Mouse (Mus musculus) midbrain, embryonic 15.5 days (tissue): ENCODE data around the gene Col4a4. TPM values are rescaled to one million over a fixed set of nuclear protein-coding genes. Genes with fewer than 3 reads are reported as not detected.

Experiments
- ATAC-seq: fragments of 200-750 bp; cut with Nextera tagmentation; replicated peaks from 2 replicates; pipeline ENCODE4 v1.8.0; 2017; ENCODE audit warnings: moderate TSS enrichment
- H3K27ac ChIP-seq: fragments of 300-500 bp; sonication (generic); 2 replicates; pipeline ENCODE4 v1.5.1; 2015; ENCODE audit warnings: mild to moderate bottlenecking, inconsistent platforms
- H3K27me3 ChIP-seq: fragments of 300-500 bp; sonication (generic); replicated peaks from 2 replicates; pipeline ENCODE4 v1.6.1; 2015; ENCODE audit warnings: inconsistent platforms
- H3K36me3 ChIP-seq: fragments of 300-500 bp; sonication (generic); replicated peaks from 2 replicates; pipeline ENCODE4 v1.6.1; 2015; ENCODE audit warnings: inconsistent platforms
- H3K4me1 ChIP-seq: fragments of 300-500 bp; sonication (generic); 2 replicates; pipeline ENCODE4 v1.6.1; 2015; ENCODE audit warnings: inconsistent platforms
- H3K4me2 ChIP-seq: fragments of 300-500 bp; sonication (generic); 2 replicates; pipeline ENCODE4 v1.6.1; 2015; ENCODE audit warnings: inconsistent platforms, mild to moderate bottlenecking, moderate library complexity
- H3K4me3 ChIP-seq: fragments of 300-500 bp; sonication (generic); 2 replicates; pipeline ENCODE4 v1.5.1; 2015; ENCODE audit warnings: mild to moderate bottlenecking, inconsistent platforms
- H3K9ac ChIP-seq: fragments of 300-500 bp; sonication (generic); 2 replicates; pipeline ENCODE4 v1.6.1; 2015; ENCODE audit warnings: mild to moderate bottlenecking, inconsistent platforms
- H3K9me3 ChIP-seq: fragments of 300-500 bp; sonication (generic); 2 replicates; pipeline ENCODE4 v1.6.1; 2016; ENCODE audit warnings: inconsistent platforms
- WGBS: fragments of 180-500 bp; shearing (Covaris S2); methylation state at CpG from one replicate; pipeline ENCODE4 v1.1.7; 2015; ENCODE audit warnings: mixed read lengths; 5-methylcytosine and 5-hydroxymethylcytosine counted together
- polyA plus RNA-seq: library from polyadenylated mRNA; unstranded; fragments of >200 nt; fragmentation: Nextera tagmentation; extraction: Ambion mirVana; gene quantifications from 2 replicates; pipeline ENCODE4 v1.2.1, GENCODE M21; 2015

Gene Col4a4
- polyA plus RNA-seq, 1 experiment from 2014 or later, result 0.09 TPM

DNA sequence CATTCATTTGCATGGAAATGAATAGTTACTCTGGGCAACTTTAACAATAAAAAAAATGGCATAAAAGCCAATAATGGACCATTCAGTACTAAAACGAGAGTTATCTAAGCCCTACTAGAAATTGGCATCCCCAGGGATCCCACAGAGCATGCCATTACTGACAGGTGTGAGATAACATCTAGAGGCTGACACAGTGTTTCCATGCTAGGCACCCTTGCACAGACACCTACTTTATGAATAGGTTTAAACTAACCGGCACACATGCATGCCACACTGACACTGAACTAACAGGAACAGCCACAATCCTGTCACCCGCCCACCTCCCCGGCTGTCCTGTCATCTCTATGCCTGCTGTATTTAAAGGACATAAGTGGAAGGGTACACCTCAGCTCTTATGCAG lies 58.7 kb downstream of the Col4a4 start:
- Histone ChIP-seq H3K4me2 (no peak overlapping the region), H3K4me3 (no peak overlapping the region), H3K36me3 (no peaks in the 10 kb centered on the region), H3K9me3 (no peaks in the 10 kb centered on the region), H3K4me1 (peaks cover 10% of the 10 kb centered on the region), H3K9ac (no peak overlapping the region), H3K27me3 (no peaks in the 10 kb centered on the region), H3K27ac (no peak overlapping the region)
- ATAC-seq, result peak; percentile 17; the same call in 1 of the 2 replicates
- 57% methylated on average over 4 of the region's 4 CpGs for WGBS

GRCm38 (mm10) chr1:82491954-82492353 lies 94.7 kb downstream of the Col4a4 start:
- ATAC-seq, result no peak
- 73% methylated on average over 2 of the region's 2 CpGs for WGBS
- no peaks in the 10 kb centered on the region for H3K36me3 ChIP-seq

GRCm38 (mm10) chr1:82486371-82486770 lies 100.3 kb downstream of the Col4a4 start:
- Histone ChIP-seq H3K9ac (no peak overlapping the region), H3K27me3 (no peaks in the 10 kb centered on the region), H3K9me3 (no peaks in the 10 kb centered on the region), H3K27ac (no peak overlapping the region), H3K36me3 (no peaks in the 10 kb centered on the region), H3K4me3 (no peak overlapping the region), H3K4me2 (no peak overlapping the region), H3K4me1 (no peaks in the 10 kb centered on the region)
- 97% methylated on average over 4 of the region's 4 CpGs for WGBS
- ATAC-seq, result no peak

More at GRCm38 (mm10) chr1:82491954-82492353, 94.7 kb downstream of the Col4a4 start:
- Histone ChIP-seq H3K9ac (no peak overlapping the region), H3K27me3 (no peaks in the 10 kb centered on the region), H3K4me1 (no peaks in the 10 kb centered on the region), H3K4me2 (no peak overlapping the region), H3K4me3 (no peak overlapping the region), H3K9me3 (no peaks in the 10 kb centered on the region), H3K27ac (no peak overlapping the region)

DNA sequence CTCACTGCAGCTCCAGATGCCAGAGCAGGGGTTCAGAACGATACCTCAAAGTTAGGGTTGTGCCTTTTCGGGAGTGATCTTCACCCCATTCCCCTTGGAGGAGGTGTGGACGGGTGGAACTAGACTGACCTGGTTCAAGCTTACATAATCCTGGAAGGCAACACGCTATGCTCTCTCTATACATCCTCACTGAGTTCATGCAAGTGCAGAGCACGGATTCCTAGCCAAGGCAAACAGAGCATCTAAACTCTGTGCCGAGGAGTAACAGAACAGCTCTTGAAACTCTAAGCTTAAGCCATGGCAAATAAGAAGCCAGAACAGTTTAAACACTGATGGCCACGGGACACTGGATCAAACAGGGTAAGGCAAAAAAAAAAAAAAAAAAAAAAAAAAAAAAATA lies 104.3 kb downstream of the Col4a4 start:
- H3K4me2 ChIP-seq, result no peak overlapping the region
- H3K27ac ChIP-seq, result no peak overlapping the region
- no peaks in the 10 kb centered on the region for H3K9me3 ChIP-seq
- 85% methylated on average over 7 of the region's 7 CpGs for WGBS
- H3K4me1 ChIP-seq, result no peaks in the 10 kb centered on the region
- H3K4me3 ChIP-seq, result no peak overlapping the region
- no peak for ATAC-seq
- H3K9ac ChIP-seq, result no peak overlapping the region
- no peaks in the 10 kb centered on the region for H3K27me3 ChIP-seq
- no peaks in the 10 kb centered on the region for H3K36me3 ChIP-seq

GRCm38 (mm10) chr1:82479696-82480487 lies 106.8 kb downstream of the Col4a4 start:
- H3K9ac ChIP-seq, result no peak overlapping the region
- H3K36me3 ChIP-seq, result no peaks in the 10 kb centered on the region
- H3K27ac ChIP-seq, result no peak overlapping the region
- 84% methylated on average over 12 of the region's 12 CpGs for WGBS
- no peak overlapping the region for H3K4me2 ChIP-seq
- H3K27me3 ChIP-seq, result no peaks in the 10 kb centered on the region
- peaks cover 9% of the 10 kb centered on the region; the same call in 1 of the 2 replicates for H3K4me1 ChIP-seq
- ATAC-seq, result peak; percentile 40; the same call in 1 of the 2 replicates
- no peaks in the 10 kb centered on the region for H3K9me3 ChIP-seq
- no peak overlapping the region for H3K4me3 ChIP-seq

DNA sequence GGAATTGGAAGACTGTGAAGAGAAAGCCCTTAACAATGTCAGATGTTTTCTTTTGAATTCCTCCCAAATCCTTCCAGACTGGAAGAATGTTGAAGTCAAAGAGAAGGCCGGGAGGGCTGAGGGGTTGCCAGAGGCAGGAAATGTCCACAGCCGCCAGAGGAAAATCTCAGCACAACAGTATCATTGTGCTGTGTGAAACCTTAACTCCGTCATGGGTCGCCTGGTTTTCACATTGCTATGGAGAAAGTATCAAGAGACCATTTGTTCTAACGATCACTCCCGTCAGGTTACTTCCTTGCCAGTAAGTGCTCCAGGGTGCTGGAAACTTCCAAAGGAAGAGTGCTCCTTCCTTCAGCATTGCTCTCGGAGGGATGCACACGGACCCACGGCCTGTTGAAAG lies 109.9 kb downstream of the Col4a4 start:
- Histone ChIP-seq H3K27me3 (no peaks in the 10 kb centered on the region), H3K4me3 (no peak overlapping the region), H3K27ac (0 out of 2 replicates have a peak overlapping the region, but pooled peaks have one; percentile 34), H3K36me3 (no peaks in the 10 kb centered on the region), H3K4me1 (peaks cover 9% of the 10 kb centered on the region; the same call in 1 of the 2 replicates), H3K9me3 (no peaks in the 10 kb centered on the region), H3K4me2 (peak overlapping the region; percentile 11; the same call in 1 of the 2 replicates), H3K9ac (no peak overlapping the region)
- 13% methylated on average over 9 of the region's 9 CpGs for WGBS
- peak; percentile 46; the same call in 1 of the 2 replicates for ATAC-seq

DNA sequence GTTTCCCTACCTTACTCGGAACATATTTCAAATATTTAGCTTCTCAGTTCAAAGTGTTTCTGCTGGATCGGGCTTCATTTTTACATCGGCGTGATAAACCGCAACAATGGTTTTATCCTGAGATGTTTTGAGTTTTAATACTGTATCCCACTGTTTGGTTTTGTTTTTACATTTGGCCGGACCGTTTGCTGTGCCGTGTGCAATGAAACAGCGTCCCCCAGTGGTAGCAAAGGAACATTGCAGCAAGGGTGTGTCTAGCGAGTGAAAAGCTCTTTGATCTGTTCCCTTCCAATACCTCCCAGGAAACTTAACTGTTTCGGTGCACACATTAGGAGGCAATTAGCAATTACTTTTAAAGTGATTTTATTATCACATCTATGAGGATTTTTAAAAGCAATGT lies 110.4 kb downstream of the Col4a4 start:
- Histone ChIP-seq H3K4me2 (peak overlapping the region; percentile 11; the same call in 1 of the 2 replicates), H3K27ac (0 out of 2 replicates have a peak overlapping the region, but pooled peaks have one; percentile 34), H3K4me1 (peaks cover 9% of the 10 kb centered on the region; the same call in 1 of the 2 replicates), H3K4me3 (no peak overlapping the region), H3K27me3 (no peaks in the 10 kb centered on the region), H3K9me3 (no peaks in the 10 kb centered on the region), H3K9ac (no peak overlapping the region), H3K36me3 (no peaks in the 10 kb centered on the region)
- WGBS, result 42% methylated on average over 11 of the region's 11 CpGs
- ATAC-seq, result peak; percentile 66; the same call in 1 of the 2 replicates

DNA sequence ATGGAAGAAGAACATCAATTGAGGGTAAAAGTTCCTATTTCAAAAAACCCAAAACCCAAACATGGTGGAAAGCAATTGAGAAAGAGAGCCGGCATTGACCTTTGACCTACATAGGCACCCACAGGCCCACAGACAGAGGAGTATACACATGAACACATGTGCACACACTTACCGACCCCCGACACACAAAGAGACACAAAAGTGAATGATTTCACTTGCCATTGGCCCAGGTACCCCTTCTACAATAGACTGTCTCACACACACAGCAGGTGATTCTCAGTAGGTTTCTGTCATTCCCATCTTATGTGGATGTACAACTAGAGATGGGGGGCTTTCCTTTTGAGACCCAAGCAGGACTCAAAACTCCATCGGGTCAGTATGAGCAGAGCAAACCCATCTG lies 110.8 kb downstream of the Col4a4 start:
- Histone ChIP-seq H3K36me3 (no peaks in the 10 kb centered on the region), H3K9ac (no peak overlapping the region), H3K4me2 (no peak overlapping the region), H3K4me1 (peaks cover 9% of the 10 kb centered on the region; the same call in 1 of the 2 replicates), H3K27me3 (no peaks in the 10 kb centered on the region), H3K4me3 (no peak overlapping the region), H3K27ac (no peak overlapping the region), H3K9me3 (no peaks in the 10 kb centered on the region)
- ATAC-seq, result no peak
- 82% methylated on average over 4 of the region's 4 CpGs for WGBS

DNA sequence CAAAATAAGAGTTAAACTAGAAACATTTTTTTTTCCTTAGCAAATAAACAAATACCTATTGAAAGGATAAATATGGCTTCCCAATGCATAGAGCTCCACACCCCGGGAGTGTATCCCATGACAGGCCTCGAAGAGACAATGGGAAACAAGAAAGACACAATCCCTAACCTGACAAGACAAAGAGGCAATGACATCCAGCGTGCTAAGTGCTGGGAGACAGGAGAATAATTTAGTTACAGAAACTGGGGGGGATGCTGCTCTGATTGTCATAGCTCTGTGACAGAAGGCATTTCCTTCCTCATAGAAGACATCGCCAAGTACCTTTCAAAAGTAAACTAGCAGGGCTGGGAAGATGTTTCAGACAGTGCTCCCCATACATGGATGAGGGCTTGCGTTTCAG lies 111.4 kb downstream of the Col4a4 start:
- 46% methylated on average over 5 of the region's 5 CpGs for WGBS
- Histone ChIP-seq H3K9ac (no peak overlapping the region), H3K27me3 (no peaks in the 10 kb centered on the region), H3K9me3 (no peaks in the 10 kb centered on the region), H3K27ac (no peak overlapping the region), H3K4me1 (peaks cover 9% of the 10 kb centered on the region; the same call in 1 of the 2 replicates), H3K4me2 (no peak overlapping the region), H3K36me3 (no peaks in the 10 kb centered on the region), H3K4me3 (no peak overlapping the region)
- no peak for ATAC-seq

DNA sequence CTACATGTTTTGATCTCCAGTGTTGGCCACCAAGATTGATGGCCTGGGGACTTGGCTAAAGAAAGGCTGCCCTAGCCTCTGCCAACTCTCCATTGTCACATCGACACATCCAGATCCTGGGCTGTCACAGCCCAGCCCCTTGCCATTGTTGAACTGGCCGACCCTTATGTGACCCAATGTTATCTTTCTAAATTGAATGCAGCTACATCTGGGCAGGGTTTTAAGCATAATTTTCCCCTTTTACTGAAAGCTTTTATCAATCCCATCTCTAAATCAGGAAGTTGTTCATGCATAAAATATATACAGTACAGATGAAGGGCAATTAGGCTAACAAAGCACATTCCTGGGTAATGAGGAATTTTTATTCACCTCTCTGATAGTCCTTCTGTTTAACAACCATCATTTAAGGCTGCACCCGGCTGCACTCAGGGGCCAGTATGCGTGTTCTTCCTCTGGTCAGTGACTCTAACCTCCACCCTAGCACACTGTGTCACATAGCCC lies 112.1 kb downstream of the Col4a4 start:
- H3K4me3 ChIP-seq, result no peak overlapping the region
- no peak overlapping the region for H3K4me2 ChIP-seq
- no peak overlapping the region for H3K9ac ChIP-seq
- no peaks in the 10 kb centered on the region for H3K9me3 ChIP-seq
- no peak for ATAC-seq
- 27% methylated on average over 4 of the region's 4 CpGs for WGBS
- no peaks in the 10 kb centered on the region for H3K36me3 ChIP-seq
- peaks cover 9% of the 10 kb centered on the region; the same call in 1 of the 2 replicates for H3K4me1 ChIP-seq
- H3K27me3 ChIP-seq, result no peaks in the 10 kb centered on the region
- H3K27ac ChIP-seq, result no peak overlapping the region

DNA sequence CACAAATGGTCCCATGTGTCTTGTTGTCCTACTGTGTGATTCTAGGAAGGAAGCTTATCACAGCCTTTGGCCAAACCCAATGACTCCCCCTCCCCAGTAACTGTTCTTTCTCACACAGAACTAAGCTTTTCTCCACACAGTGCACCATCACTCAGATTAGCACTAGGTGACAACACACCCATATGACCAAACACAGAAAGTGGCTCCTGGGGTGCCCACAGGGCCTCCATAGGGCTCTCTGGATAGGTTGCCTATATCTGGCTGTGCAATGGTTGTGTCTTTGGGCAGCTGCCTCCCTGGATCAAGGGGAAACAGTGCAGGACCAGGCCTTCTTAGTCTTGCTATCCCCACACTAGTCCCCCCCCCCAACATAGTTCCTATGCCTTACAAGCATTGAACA lies 113.2 kb downstream of the Col4a4 start:
- no peak overlapping the region for H3K4me3 ChIP-seq
- H3K9ac ChIP-seq, result no peak overlapping the region
- H3K27ac ChIP-seq, result no peak overlapping the region
- no peaks in the 10 kb centered on the region for H3K9me3 ChIP-seq
- no peaks in the 10 kb centered on the region for H3K36me3 ChIP-seq
- no peak for ATAC-seq
- H3K4me1 ChIP-seq, result peaks cover 9% of the 10 kb centered on the region; the same call in 1 of the 2 replicates
- no peaks in the 10 kb centered on the region for H3K27me3 ChIP-seq
- H3K4me2 ChIP-seq, result no peak overlapping the region

GRCm38 (mm10) chr1:82470516-82471225 lies 116.0 kb downstream of the Col4a4 start:
- 93% methylated on average over 10 of the region's 10 CpGs for WGBS
- ATAC-seq, result no peak

More at GRCm38 (mm10) chr1:82470516-82471225, 116.0 kb downstream of the Col4a4 start:
- Histone ChIP-seq H3K4me2 (no peak overlapping the region), H3K9ac (no peak overlapping the region), H3K36me3 (no peaks in the 10 kb centered on the region), H3K27ac (no peak overlapping the region), H3K4me1 (no peaks in the 10 kb centered on the region), H3K9me3 (no peaks in the 10 kb centered on the region), H3K4me3 (no peak overlapping the region), H3K27me3 (no peaks in the 10 kb centered on the region)
